7 mouse cellular contexts compared by ENCODE assay signal in the genomic region with DNA sequence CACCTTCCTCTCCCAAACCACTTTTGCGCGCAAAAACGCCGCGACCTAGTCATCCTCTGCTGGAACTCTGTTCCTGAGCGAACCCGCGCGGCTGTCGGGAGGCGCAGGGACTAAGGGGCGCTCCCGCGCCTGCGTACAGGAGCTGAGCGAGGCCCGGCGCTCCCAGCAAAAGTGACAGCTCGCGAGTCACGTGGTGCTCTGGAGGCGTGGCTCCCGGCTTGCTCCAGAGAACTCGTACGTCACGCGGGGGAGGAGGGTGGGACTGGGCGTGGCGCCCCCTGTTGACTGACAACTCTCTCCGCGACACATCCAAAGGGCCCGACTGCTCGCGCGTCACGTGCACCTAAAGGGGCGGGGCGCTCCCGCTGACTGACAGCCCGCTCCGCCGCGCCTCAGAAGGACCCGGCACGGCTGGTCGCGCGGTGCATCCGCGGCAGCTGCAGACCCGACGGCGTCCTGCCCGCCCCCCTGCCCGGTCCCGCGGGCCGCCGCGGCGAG. TPM values are rescaled to one million over a fixed set of nuclear protein-coding genes. Genes with fewer than 3 reads are reported as not detected.
DNase-seq lines count a peak whose midpoint lies in the region; ATAC-seq lines count a peak whose summit lies in the region.

Gene 6430548M08Rik (plus strand): TSS at position 395 of the 498 bp plus-strand sequence.

- no peaks in the 10 kb centered on the region for H3K36me3 ChIP-seq in intestine, embryonic 15.5 days
- H3K36me3 ChIP-seq in midbrain, embryonic 10.5 days = peaks cover 3% of the 10 kb centered on the region; the same call in 1 of the 2 replicates

- H3K9ac ChIP-seq in intestine, embryonic 15.5 days = peak within 1 kb of the TSS; percentile 71

- WGBS in intestine, embryonic 15.5 days = under 1% methylated on average over 61 of the region's 61 CpGs
- under 1% methylated on average over 61 of the region's 61 CpGs for WGBS in midbrain, embryonic 10.5 days

- H3K27me3 ChIP-seq in intestine, embryonic 15.5 days (replicated peaks) = peaks cover 17% of the 10 kb centered on the region; the same call in 1 of the 2 replicates
- peaks cover 54% of the 10 kb centered on the region for H3K27me3 ChIP-seq in midbrain, embryonic 10.5 days (ENCODE audit: low read depth, poor library complexity, severe bottlenecking)

- intact Hi-C loops in gastrocnemius, postnatal 36 days (cut with DNase I) = no loop called here
- intact Hi-C loops in left cerebral cortex, postnatal 25 days (cut with DNase I) = no loop called here

- DNase-seq in adrenal gland, adult 2 months = peak; percentile 100
- peak; percentile 100 for DNase-seq in embryo, embryonic 11.5 days (ENCODE audit: low read depth, low spot score)
- DNase-seq in gastrocnemius, postnatal 36 days = peak; percentile 100
- peak; percentile 100 for DNase-seq in left cerebral cortex, postnatal 25 days (ENCODE audit: low spot score in 2 of 2)
- peak; percentile 100 for DNase-seq in midbrain, embryonic 10.5 days (ENCODE audit: low spot score)
- peak; percentile 100 for DNase-seq in right cerebral cortex, postnatal 4 days

- H3K27ac ChIP-seq in intestine, embryonic 15.5 days = peak within 1 kb of the TSS; percentile 92
- H3K27ac ChIP-seq in midbrain, embryonic 10.5 days (replicated peaks) = peak within 1 kb of the TSS; percentile 82

- peak within 1 kb of the TSS; percentile 79 for H3K4me3 ChIP-seq in intestine, embryonic 15.5 days (replicated peaks)
- peak within 1 kb of the TSS; percentile 70 for H3K4me3 ChIP-seq in midbrain, embryonic 10.5 days

- peak; percentile 96 for ATAC-seq in intestine, embryonic 15.5 days

- H3K4me2 ChIP-seq in intestine, embryonic 15.5 days (replicated peaks) = peak within 1 kb of the TSS; percentile 97

- H3K9me3 ChIP-seq in intestine, embryonic 15.5 days = no peaks in the 10 kb centered on the region
- H3K9me3 ChIP-seq in midbrain, embryonic 10.5 days (replicated peaks) = no peaks in the 10 kb centered on the region

- peaks cover 13% of the 10 kb centered on the region for H3K4me1 ChIP-seq in intestine, embryonic 15.5 days (replicated peaks)
- peaks cover 29% of the 10 kb centered on the region for H3K4me1 ChIP-seq in midbrain, embryonic 10.5 days

RNA-seq across cellular contexts. Expression of gene 6430548M08Rik, which starts in this region (rescaled TPM):
- 100 to 1,000 TPM in 1 of 2 experiments, 10 to 100 TPM in 1; 98.5 to 118 TPM for total RNA-seq in adrenal gland, adult 2 months (2021)
- 107 and 149 TPM in 2 replicates for polyA plus RNA-seq in adrenal gland, adult 2 months (2012; rRNA removed)
- 10 to 100 TPM; 29.0 to 41.6 TPM for total RNA-seq in gastrocnemius, postnatal 36 days (2021)
- polyA plus RNA-seq in intestine, embryonic 15.5 days (2015; fragmentation: Nextera tagmentation; extraction: Ambion mirVana) = 4.7 and 5.8 TPM in 2 replicates
- 100 to 1,000 TPM; 221 to 232 TPM for total RNA-seq in left cerebral cortex, postnatal 25 days (2021)
- polyA plus RNA-seq in midbrain, embryonic 10.5 days (2016; fragmentation: Nextera tagmentation; extraction: Ambion mirVana) = 5.8 and 11.0 TPM in 2 replicates

Comparison
In these comparisons a context has a peak if more than half of its experiments do, and no peak if none do; other contexts are left out.
1. Peak in every context shown above with its lines: DNase-seq, ATAC-seq, H3K4me3 ChIP-seq and H3K27ac ChIP-seq.